Mouse (Mus musculus) forebrain, embryonic 11.5 days (tissue): ENCODE measurements around the gene Mllt3. TPM values are rescaled to one million over a fixed set of nuclear protein-coding genes. Genes with fewer than 3 reads are reported as not detected.

Source experiments
- ATAC-seq: fragments of 200-750 bp; cut with Nextera tagmentation; replicated peaks from 2 replicates; pipeline ENCODE4 v1.8.0; 2017; ENCODE audit warnings: moderate TSS enrichment; ENCODE audit not compliant: low FRiP score
- DNase-seq: peaks from one replicate; pipeline ENCODE4 v3.0.0-alpha.2; 2017; ENCODE audit warnings: low spot score
- H3K27ac ChIP-seq: fragments of 300-500 bp; sonication (generic); 2 replicates; pipeline ENCODE4 v1.5.1; 2014; ENCODE audit warnings: low read depth, low read length
- H3K27me3 ChIP-seq: fragments of 300-500 bp; sonication (generic); 2 replicates; pipeline ENCODE4 v1.6.1; 2014; ENCODE audit warnings: mild to moderate bottlenecking, low read length, mixed read lengths; ENCODE audit not compliant: control insufficient read depth, insufficient read depth
- H3K36me3 ChIP-seq: fragments of 300-500 bp; sonication (generic); 2 replicates; pipeline ENCODE4 v1.6.1; 2014; ENCODE audit warnings: mild to moderate bottlenecking, low read length, moderate library complexity, mixed read lengths; ENCODE audit not compliant: control insufficient read depth, insufficient read depth
- H3K4me1 ChIP-seq: fragments of 300-500 bp; sonication (generic); replicated peaks from 2 replicates; pipeline ENCODE4 v1.6.1; 2014; ENCODE audit warnings: low read length, mixed read lengths; ENCODE audit not compliant: control insufficient read depth, insufficient read depth
- H3K4me2 ChIP-seq: fragments of 300-500 bp; sonication (generic); 2 replicates; pipeline ENCODE4 v1.6.1; 2014; ENCODE audit warnings: low read depth, mild to moderate bottlenecking, low read length, moderate library complexity, mixed read lengths; ENCODE audit not compliant: severe bottlenecking
- H3K4me3 ChIP-seq: fragments of 300-500 bp; sonication (generic); 2 replicates; pipeline ENCODE4 v1.5.1; 2014; ENCODE audit warnings: low read depth, low read length
- H3K9ac ChIP-seq: fragments of 300-500 bp; sonication (generic); 2 replicates; pipeline ENCODE4 v1.6.1; 2014; ENCODE audit warnings: low read length
- H3K9me3 ChIP-seq: fragments of 300-500 bp; sonication (generic); 2 replicates; pipeline ENCODE4 v1.6.1; 2016; ENCODE audit warnings: low read length, mixed read lengths; ENCODE audit not compliant: control insufficient read depth
- WGBS: fragments of 180-500 bp; shearing (Covaris S2); extraction: QIAGEN DNeasy Blood & Tissue Kit; methylation state at CpG from one replicate; pipeline ENCODE4 v1.1.7; 2014; 5-methylcytosine and 5-hydroxymethylcytosine counted together
- polyA plus RNA-seq: library from polyadenylated mRNA; unstranded; fragments of >200 nt; fragmentation: Nextera tagmentation; extraction: Ambion mirVana; gene quantifications from 2 replicates; pipeline ENCODE4 v1.2.1, GENCODE M21; 2014

The Mllt3 gene
- polyA plus RNA-seq, 1 experiment from 2014 or later = 70.8 TPM

DNA sequence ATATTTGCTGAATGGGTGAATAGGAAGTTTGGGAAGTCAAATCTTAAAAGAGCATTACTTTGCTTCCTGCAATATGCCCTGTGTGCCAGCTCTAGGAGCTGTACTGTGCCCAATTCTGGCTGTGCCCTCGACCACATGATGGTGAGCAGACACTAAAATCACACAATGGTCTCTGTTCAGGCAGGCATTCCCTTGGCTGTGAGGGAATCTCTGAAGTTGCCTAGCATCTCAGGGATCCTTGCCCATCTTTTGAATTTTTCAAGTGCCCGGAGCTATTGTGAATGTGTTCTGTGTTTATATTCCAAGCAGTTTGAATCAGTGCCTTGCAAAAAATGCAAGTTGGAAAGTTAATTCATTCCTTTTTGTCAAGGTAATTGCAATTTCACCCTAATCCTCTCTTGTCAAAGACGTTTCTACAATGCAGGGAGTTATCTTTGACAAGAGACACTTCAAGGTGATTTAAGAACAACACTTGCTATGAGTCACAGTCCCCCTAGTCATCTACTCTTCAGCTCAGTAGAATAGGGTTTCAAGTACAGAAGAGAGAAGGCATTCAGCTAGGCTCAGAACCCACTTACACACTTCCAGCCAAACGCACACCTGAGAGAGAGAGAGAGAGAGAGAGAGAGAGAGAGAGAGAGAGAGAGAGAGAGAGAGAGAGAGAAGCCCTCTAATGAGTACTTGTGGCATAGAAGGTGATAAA, 283.5 kb downstream of the Mllt3 start:
- ATAC-seq (no peak), DNase-seq (no peak)
- H3K9ac ChIP-seq = no peak overlapping the region
- H3K27ac ChIP-seq = no peak overlapping the region
- no peak overlapping the region for H3K4me2 ChIP-seq
- no peak overlapping the region for H3K4me3 ChIP-seq
- H3K36me3 ChIP-seq = no peaks in the 10 kb centered on the region
- no peaks in the 10 kb centered on the region for H3K4me1 ChIP-seq
- WGBS = 39% methylated on average over 4 of the region's 4 CpGs
- H3K9me3 ChIP-seq = no peaks in the 10 kb centered on the region
- H3K27me3 ChIP-seq = no peaks in the 10 kb centered on the region; the same call in 1 of the 2 replicates

- Histone ChIP-seq H3K27ac (no peak overlapping the region), H3K4me1 (no peaks in the 10 kb centered on the region), H3K9ac (no peak overlapping the region), H3K4me2 (no peak overlapping the region), H3K9me3 (no peaks in the 10 kb centered on the region), H3K27me3 (no peaks in the 10 kb centered on the region), H3K36me3 (no peaks in the 10 kb centered on the region), H3K4me3 (no peak overlapping the region)
- DNase-seq (no peak), ATAC-seq (no peak)
- WGBS = 85% methylated on average over 3 of the region's 3 CpGs
These were observed 288.0 kb downstream of the Mllt3 start for GRCm38 (mm10) chr4:87745016-87745645.

- H3K4me1 ChIP-seq = peaks cover 8% of the 10 kb centered on the region; the same call in 1 of the 2 replicates
- H3K4me3 ChIP-seq = no peak overlapping the region
- peak; percentile 90 for ATAC-seq
- H3K4me2 ChIP-seq = no peak overlapping the region
- no peaks in the 10 kb centered on the region for H3K36me3 ChIP-seq
- H3K9me3 ChIP-seq = no peaks in the 10 kb centered on the region
- no peak overlapping the region for H3K9ac ChIP-seq
- H3K27ac ChIP-seq = no peak overlapping the region
- no peaks in the 10 kb centered on the region for H3K27me3 ChIP-seq
- peak; percentile 49 for DNase-seq
- WGBS = 46% methylated on average over 7 of the region's 7 CpGs
These were observed 293.5 kb downstream of the Mllt3 start for GRCm38 (mm10) chr4:87739524-87740128.

DNA sequence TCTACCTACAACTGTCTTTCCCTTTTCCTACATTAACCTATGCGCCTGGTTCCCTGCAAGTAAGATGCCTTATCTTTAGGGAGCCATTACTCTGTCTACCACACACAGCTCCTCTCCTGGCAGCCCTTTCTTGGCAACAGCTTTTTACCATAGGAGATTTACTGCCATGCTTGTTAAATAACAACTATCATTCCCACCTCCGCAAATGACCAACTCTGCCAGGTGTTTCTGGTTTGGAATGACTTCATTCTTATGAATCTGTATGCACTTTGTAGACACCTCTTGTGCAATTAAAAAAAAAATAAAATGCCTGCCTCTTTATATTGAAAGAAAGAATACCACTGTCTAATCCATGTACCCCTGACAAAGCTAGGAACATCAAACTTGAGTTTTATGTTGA, 294.1 kb downstream of the Mllt3 start:
- ATAC-seq = no peak; the same call in 1 of the 2 replicates
- no peak for DNase-seq
- WGBS = 84% methylated on average over 2 of the region's 2 CpGs

GRCm38 (mm10) chr4:87737201-87737806, 295.9 kb downstream of the Mllt3 start:
- Histone ChIP-seq H3K36me3 (no peaks in the 10 kb centered on the region), H3K9ac (no peak overlapping the region), H3K9me3 (no peaks in the 10 kb centered on the region), H3K27ac (no peak overlapping the region), H3K4me1 (peaks cover 8% of the 10 kb centered on the region; the same call in 1 of the 2 replicates), H3K4me3 (no peak overlapping the region), H3K27me3 (no peaks in the 10 kb centered on the region), H3K4me2 (no peak overlapping the region)
- ATAC-seq = no peak
- WGBS = 89% methylated on average over 6 of the region's 6 CpGs
- DNase-seq = no peak

More for the DNA sequence above, 294.1 kb downstream of the Mllt3 start:
- no peak overlapping the region for H3K4me3 ChIP-seq
- H3K27me3 ChIP-seq = no peaks in the 10 kb centered on the region
- H3K4me1 ChIP-seq = peaks cover 8% of the 10 kb centered on the region; the same call in 1 of the 2 replicates
- H3K27ac ChIP-seq = 0 out of 2 replicates have a peak overlapping the region, but pooled peaks have one; percentile 12
- no peaks in the 10 kb centered on the region for H3K36me3 ChIP-seq
- H3K9me3 ChIP-seq = no peaks in the 10 kb centered on the region
- H3K9ac ChIP-seq = no peak overlapping the region
- H3K4me2 ChIP-seq = no peak overlapping the region

- peaks cover 8% of the 10 kb centered on the region; the same call in 1 of the 2 replicates for H3K4me1 ChIP-seq
- no peaks in the 10 kb centered on the region for H3K9me3 ChIP-seq
- 89% methylated on average over 3 of the region's 3 CpGs for WGBS
- no peaks in the 10 kb centered on the region for H3K36me3 ChIP-seq
- no peak for ATAC-seq
- no peak overlapping the region for H3K4me2 ChIP-seq
- H3K9ac ChIP-seq = no peak overlapping the region
- no peaks in the 10 kb centered on the region for H3K27me3 ChIP-seq
- no peak overlapping the region for H3K27ac ChIP-seq
- DNase-seq = no peak
- H3K4me3 ChIP-seq = no peak overlapping the region
These were observed 296.4 kb downstream of the Mllt3 start for GRCm38 (mm10) chr4:87736779-87737178.

GRCm38 (mm10) chr4:87731118-87731672, 302.0 kb downstream of the Mllt3 start:
- Histone ChIP-seq H3K9ac (no peak overlapping the region), H3K27ac (no peak overlapping the region), H3K4me3 (no peak overlapping the region), H3K36me3 (no peaks in the 10 kb centered on the region), H3K4me2 (no peak overlapping the region), H3K9me3 (no peaks in the 10 kb centered on the region), H3K4me1 (peaks cover 3% of the 10 kb centered on the region; the same call in 1 of the 2 replicates), H3K27me3 (no peaks in the 10 kb centered on the region)
- peak; percentile 51; the same call in 1 of the 2 replicates for ATAC-seq
- 27% methylated on average over 5 of the region's 5 CpGs for WGBS
- no peak for DNase-seq

DNA sequence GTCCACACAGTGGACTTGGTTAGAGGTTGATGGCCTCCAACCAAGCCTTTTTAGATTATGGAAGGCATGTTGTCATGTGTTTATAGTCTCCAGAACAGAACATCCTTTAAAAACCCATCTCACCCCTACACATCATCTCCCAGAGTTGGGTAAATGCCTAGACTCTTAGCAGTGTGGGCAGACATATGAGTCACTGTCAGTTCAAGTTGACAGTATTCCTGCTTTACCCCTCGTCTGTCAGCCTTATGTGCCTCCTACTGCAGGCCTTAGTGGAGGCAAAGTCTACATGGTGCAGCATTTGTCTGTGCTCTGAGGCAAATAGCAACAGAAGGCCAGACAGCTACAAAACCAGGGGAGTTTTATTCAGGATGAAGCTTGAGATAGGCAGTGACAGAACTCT, 304.6 kb downstream of the Mllt3 start:
- ATAC-seq (no peak), DNase-seq (no peak)
- Histone ChIP-seq H3K27ac (no peak overlapping the region), H3K9ac (no peak overlapping the region), H3K9me3 (no peaks in the 10 kb centered on the region), H3K4me2 (no peak overlapping the region), H3K27me3 (no peaks in the 10 kb centered on the region), H3K4me3 (no peak overlapping the region), H3K36me3 (no peaks in the 10 kb centered on the region), H3K4me1 (peaks cover 3% of the 10 kb centered on the region; the same call in 1 of the 2 replicates)
- 77% methylated on average over 1 of the region's 1 CpGs for WGBS
